In genomic region chrX:99975250-99975984, GRCm38 (mm10) we compare ENCODE assay signal across 8 mouse cellular contexts. TPM values are rescaled to one million over a fixed set of nuclear protein-coding genes. Genes with fewer than 3 reads are reported as not detected.
DNase-seq lines count a peak whose midpoint lies in the region; ATAC-seq and TF ChIP-seq lines count a peak whose summit lies in the region.

Gene Eda, plus strand, starts transcription at chrX:99975606.

- peak; percentile 99 for ATAC-seq in embryonic facial prominence, embryonic 11.5 days (replicated peaks; ENCODE audit: insufficient number of reproducible peaks, low FRiP score, low TSS enrichment, low read depth)
- ATAC-seq in granulocyte monocyte progenitor cell, adult 5-6 weeks (replicated peaks; ENCODE audit: poor library complexity, severe bottlenecking), result peak; percentile 92
- peak; percentile 95 for ATAC-seq in intestine, postnatal 0 days
- peak; percentile 97 for ATAC-seq in midbrain, embryonic 11.5 days (ENCODE audit: low FRiP score)
- ATAC-seq in monocyte, adult 5-6 weeks (replicated peaks; ENCODE audit: insufficient number of reproducible peaks, low FRiP score, low TSS enrichment, poor library complexity, severe bottlenecking), result no peak

- intact Hi-C loops in left cerebral cortex, postnatal 4 days (cut with DNase I), result loop anchor here (5.0 kb wide), 1 partner anchor 148 kb away; no protein-coding TSS in a partner anchor

- no peaks in the 10 kb centered on the region for H3K36me3 ChIP-seq in embryonic facial prominence, embryonic 11.5 days (replicated peaks; ENCODE audit: control insufficient read depth, insufficient read depth, low read depth, low read length)
- H3K36me3 ChIP-seq in intestine, postnatal 0 days (ENCODE audit: control insufficient read depth, insufficient read depth), result no peaks in the 10 kb centered on the region
- H3K36me3 ChIP-seq in midbrain, embryonic 11.5 days (ENCODE audit: control insufficient read depth, insufficient read depth, low read length), result no peaks in the 10 kb centered on the region

- peak; percentile 91 for DNase-seq in embryonic facial prominence, embryonic 11.5 days (ENCODE audit: low spot score)
- peak; percentile 90 for DNase-seq in left cerebral cortex, postnatal 4 days
- DNase-seq in midbrain, embryonic 11.5 days (ENCODE audit: low spot score, missing footprints), result peak; percentile 98
- DNase-seq in spleen, adult 12 weeks (ENCODE audit: low spot score), result peak; percentile 43

- peak within 1 kb of the TSS; percentile 46 for H3K9ac ChIP-seq in embryonic facial prominence, embryonic 11.5 days (replicated peaks; ENCODE audit: low read length)
- H3K9ac ChIP-seq in intestine, postnatal 0 days (ENCODE audit: low read depth, low read length), result 0 out of 2 replicates have a peak within 1 kb of the TSS, but pooled peaks have one; percentile 26
- H3K9ac ChIP-seq in midbrain, embryonic 11.5 days (ENCODE audit: low read length), result peak within 1 kb of the TSS; percentile 51

- no peak within 1 kb of the TSS for H3K27ac ChIP-seq in bone marrow, adult 2 months (ENCODE audit: control insufficient read depth, insufficient read depth, low read depth, low read length, poor library complexity)
- H3K27ac ChIP-seq in embryonic facial prominence, embryonic 11.5 days (replicated peaks; ENCODE audit: low read depth, low read length), result no peak within 1 kb of the TSS; the same call in 1 of the 2 replicates
- no peak within 1 kb of the TSS for H3K27ac ChIP-seq in intestine, postnatal 0 days (ENCODE audit: low read depth, low read length)
- H3K27ac ChIP-seq in midbrain, embryonic 11.5 days (ENCODE audit: low read depth, low read length), result no peak within 1 kb of the TSS

- TF ChIP-seq POLR2A in bone marrow, adult 2 months (IDR thresholded peaks at IDR 0.05; ENCODE audit: borderline replicate concordance, control insufficient read depth, low read depth, low read length), result no peak

- no peak for TF ChIP-seq CTCF in bone marrow, adult 2 months (IDR thresholded peaks at IDR 0.05; ENCODE audit: control insufficient read depth, insufficient read depth, low read length)
- peak; percentile 16; the same call in 1 of the 2 replicates for TF ChIP-seq CTCF in intestine, postnatal 0 days (IDR thresholded peaks at IDR 0.05; ENCODE audit: low read depth)

- peak within 1 kb of the TSS; percentile 83 for H3K4me2 ChIP-seq in embryonic facial prominence, embryonic 11.5 days (ENCODE audit: low read depth, low read length)
- H3K4me2 ChIP-seq in intestine, postnatal 0 days (replicated peaks; ENCODE audit: low read depth), result peak within 1 kb of the TSS; percentile 84
- H3K4me2 ChIP-seq in midbrain, embryonic 11.5 days, result peak within 1 kb of the TSS; percentile 79

- peak within 1 kb of the TSS; percentile 37 for H3K4me3 ChIP-seq in bone marrow, adult 2 months (replicated peaks; ENCODE audit: control insufficient read depth, low read depth, low read length)
- H3K4me3 ChIP-seq in embryonic facial prominence, embryonic 11.5 days (ENCODE audit: low read depth, low read length), result peak within 1 kb of the TSS; percentile 45
- peak within 1 kb of the TSS; percentile 51 for H3K4me3 ChIP-seq in intestine, postnatal 0 days (ENCODE audit: low read depth, low read length)
- peak within 1 kb of the TSS; percentile 43 for H3K4me3 ChIP-seq in midbrain, embryonic 11.5 days (ENCODE audit: low read depth, low read length)

- H3K9me3 ChIP-seq in embryonic facial prominence, embryonic 11.5 days (replicated peaks; ENCODE audit: control insufficient read depth, low read length), result no peaks in the 10 kb centered on the region
- no peaks in the 10 kb centered on the region for H3K9me3 ChIP-seq in intestine, postnatal 0 days (ENCODE audit: control insufficient read depth)
- H3K9me3 ChIP-seq in midbrain, embryonic 11.5 days (ENCODE audit: control insufficient read depth, low read length), result no peaks in the 10 kb centered on the region

- 19% methylated on average over 43 of the region's 49 CpGs for WGBS in bone marrow, adult 2 months
- WGBS in embryonic facial prominence, embryonic 11.5 days, result 13% methylated on average over 27 of the region's 49 CpGs
- WGBS in intestine, postnatal 0 days, result 14% methylated on average over 29 of the region's 49 CpGs
- WGBS in midbrain, embryonic 11.5 days, result 20% methylated on average over 38 of the region's 49 CpGs

- no peaks in the 10 kb centered on the region for H3K27me3 ChIP-seq in embryonic facial prominence, embryonic 11.5 days (ENCODE audit: control insufficient read depth, insufficient read depth, low read length)
- no peaks in the 10 kb centered on the region for H3K27me3 ChIP-seq in intestine, postnatal 0 days (replicated peaks; ENCODE audit: control insufficient read depth, insufficient read depth, low read length)
- 0 out of 2 replicates have a peak, but pooled peaks cover 2% of the 10 kb centered on the region for H3K27me3 ChIP-seq in midbrain, embryonic 11.5 days (ENCODE audit: control insufficient read depth, insufficient read depth, low read length)

- H3K4me1 ChIP-seq in bone marrow, adult 2 months (ENCODE audit: control insufficient read depth, insufficient read depth, low read length), result no peaks in the 10 kb centered on the region
- H3K4me1 ChIP-seq in embryonic facial prominence, embryonic 11.5 days (ENCODE audit: control insufficient read depth, insufficient read depth, low read length), result no peaks in the 10 kb centered on the region
- H3K4me1 ChIP-seq in intestine, postnatal 0 days (replicated peaks; ENCODE audit: control insufficient read depth, insufficient read depth, low read length), result no peaks in the 10 kb centered on the region
- no peaks in the 10 kb centered on the region for H3K4me1 ChIP-seq in midbrain, embryonic 11.5 days (ENCODE audit: control insufficient read depth, insufficient read depth, low read length)

RNA-seq across cellular contexts. Expression of gene Eda, which starts in this region (rescaled TPM):
- 0.32 and 0.70 TPM in 2 replicates for polyA plus RNA-seq in bone marrow, adult 2 months (2011; ENCODE audit: insufficient read depth, insufficient read length, low replicate concordance, missing spikeins)
- 1.6 and 2.0 TPM in 2 replicates for polyA plus RNA-seq in embryonic facial prominence, embryonic 11.5 days (2014; fragmentation: Nextera tagmentation; extraction: Ambion mirVana)
- 0.30 TPM in 1 of 2 replicates, not detected in the other for total RNA-seq in granulocyte monocyte progenitor cell, adult 5-6 weeks (2014; fragmentation: Nextera tagmentation)
- total RNA-seq in granulocyte monocyte progenitor cell, adult 5-6 weeks (2017), result 0.17 and 0.67 TPM in 2 replicates
- polyA plus RNA-seq in intestine, postnatal 0 days (2015; fragmentation: Nextera tagmentation; extraction: Ambion mirVana), result 0.37 and 0.40 TPM in 2 replicates
- 10 to 100 TPM in 1 of 2 experiments, 1 to 10 TPM in 1; 9.7 to 10.1 TPM for total RNA-seq in left cerebral cortex, postnatal 4 days (2021)
- polyA plus RNA-seq in midbrain, embryonic 11.5 days (2014; fragmentation: Nextera tagmentation; extraction: Ambion mirVana), result 2.0 and 2.1 TPM in 2 replicates
- total RNA-seq in monocyte, adult 5-6 weeks (2017), result not detected in 3 replicates

Comparison
In these comparisons a context has a peak if more than half of its experiments do, and no peak if none do; other contexts are left out.
1. RNA of gene Eda (total RNA-seq): 9.7 to 10.1 TPM in left cerebral cortex, postnatal 4 days; 0.17 to 0.67 TPM in granulocyte monocyte progenitor cell, adult 5-6 weeks and not detected in monocyte, adult 5-6 weeks; every median in the first group is over 4 times any median in the second.
2. Peak in ATAC-seq in granulocyte monocyte progenitor cell, adult 5-6 weeks; RNA of the gene not detected or under 1 TPM.
3. Peak in ATAC-seq, H3K4me3 ChIP-seq, H3K9ac ChIP-seq and H3K4me2 ChIP-seq in intestine, postnatal 0 days; RNA of the gene not detected or under 1 TPM.
4. DNase-seq: peak in every context shown above with its lines; median percentile 98 in midbrain, embryonic 11.5 days; 91 in embryonic facial prominence, embryonic 11.5 days; 90 in left cerebral cortex, postnatal 4 days; 43 in spleen, adult 12 weeks.
5. Peak in every context shown above with its lines, with median percentiles within 50 percentile points of each other: H3K4me3 ChIP-seq, H3K4me2 ChIP-seq and H3K9ac ChIP-seq.